15 mouse cellular contexts compared by ENCODE assay signal in the genomic region with DNA sequence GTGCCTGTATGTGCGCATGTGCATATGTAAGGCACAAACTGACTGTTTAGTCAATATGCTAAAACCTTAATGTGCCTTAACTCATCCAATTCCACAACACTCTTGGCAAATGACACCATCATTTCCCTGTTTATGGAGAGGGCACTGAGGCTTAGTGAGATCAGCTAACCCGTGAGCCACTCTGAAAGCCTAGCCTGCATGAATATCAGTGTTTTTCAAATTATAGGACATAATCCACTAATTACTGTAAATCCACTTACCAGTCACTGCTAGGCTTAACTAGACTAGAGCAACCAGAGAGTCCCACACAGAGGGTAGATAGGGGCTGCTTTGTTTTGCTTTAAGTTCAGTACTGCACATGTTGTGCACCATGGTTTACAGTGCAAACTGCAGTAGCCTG.
DNase-seq lines count a peak whose midpoint lies in the region; ATAC-seq lines count a peak whose summit lies in the region.
"Had no signal": no experiment of that assay in that cellular context is flagged by ENCODE, and none has a peak within 500 bp of the region (broad histone marks: within the 10 kb centered on the region; RNA-seq: fewer than 3 reads in every experiment).

No protein-coding gene starts in this region.

- peaks cover 18% of the 10 kb centered on the region for H3K4me1 ChIP-seq in hindbrain, embryonic 13.5 days (replicated peaks)
- H3K4me1 ChIP-seq in hindbrain, embryonic 12.5 days, result peaks cover 14% of the 10 kb centered on the region; the same call in 1 of the 2 replicates
- H3K4me1 ChIP-seq in brown adipose tissue, adult 24 weeks (ENCODE audit: control insufficient read depth, insufficient read depth, insufficient read length, low read length), result peaks cover 16% of the 10 kb centered on the region
- H3K4me1 ChIP-seq in midbrain, embryonic 13.5 days (replicated peaks), result peaks cover 30% of the 10 kb centered on the region

- H3K4me3 ChIP-seq in hindbrain, embryonic 13.5 days, result no peak overlapping the region
- no peak overlapping the region for H3K4me3 ChIP-seq in hindbrain, embryonic 12.5 days
- H3K4me3 ChIP-seq in brown adipose tissue, adult 24 weeks (ENCODE audit: insufficient read depth, low read depth, low read length), result no peak overlapping the region
- no peak overlapping the region for H3K4me3 ChIP-seq in midbrain, embryonic 13.5 days (replicated peaks)
- H3K4me3 ChIP-seq: left cerebral cortex, adult 2 months; myocyte had no signal

- no peak overlapping the region for H3K9ac ChIP-seq in hindbrain, embryonic 13.5 days
- no peak overlapping the region for H3K9ac ChIP-seq in hindbrain, embryonic 12.5 days
- no peak overlapping the region for H3K9ac ChIP-seq in midbrain, embryonic 13.5 days (replicated peaks)
- H3K9ac ChIP-seq: liver, embryonic 14.5 days had no signal

- no peak for ATAC-seq in hindbrain, embryonic 13.5 days (ENCODE audit: low FRiP score)
- no peak for ATAC-seq in hindbrain, embryonic 12.5 days (ENCODE audit: low FRiP score)
- no peak for ATAC-seq in midbrain, embryonic 13.5 days

- H3K9me3 ChIP-seq in hindbrain, embryonic 13.5 days, result no peaks in the 10 kb centered on the region
- H3K9me3 ChIP-seq in hindbrain, embryonic 12.5 days (replicated peaks), result no peaks in the 10 kb centered on the region
- H3K9me3 ChIP-seq in midbrain, embryonic 13.5 days, result no peaks in the 10 kb centered on the region

- peak; percentile 66 for DNase-seq in heart, adult 11 months
- no peak for DNase-seq in heart, adult 8-10 months (ENCODE audit: low spot score)
- DNase-seq in frontal cortex, postnatal 10 days (ENCODE audit: low spot score in 2 of 2), result no peak
- DNase-seq in neural tube, embryonic 10.5 days (ENCODE audit: extremely low spot score, low spot score), result no peak
- DNase-seq: adrenal gland, adult 2 months; cerebellum, adult 11 months; kidney, adult 18-20 months; thymus, postnatal 14 days had no signal

- 85% methylated on average over 2 of the region's 2 CpGs for WGBS in hindbrain, embryonic 13.5 days
- WGBS in hindbrain, embryonic 12.5 days, result 83% methylated on average over 2 of the region's 2 CpGs
- 53% methylated on average over 2 of the region's 2 CpGs for WGBS in midbrain, embryonic 13.5 days

- H3K4me2 ChIP-seq in hindbrain, embryonic 13.5 days, result no peak overlapping the region
- H3K4me2 ChIP-seq in hindbrain, embryonic 12.5 days (replicated peaks), result no peak overlapping the region
- no peak overlapping the region for H3K4me2 ChIP-seq in midbrain, embryonic 13.5 days (replicated peaks)

- no peaks in the 10 kb centered on the region for H3K36me3 ChIP-seq in hindbrain, embryonic 13.5 days
- H3K36me3 ChIP-seq in hindbrain, embryonic 12.5 days, result no peaks in the 10 kb centered on the region
- H3K36me3 ChIP-seq in midbrain, embryonic 13.5 days, result no peaks in the 10 kb centered on the region

- H3K27me3 ChIP-seq in hindbrain, embryonic 13.5 days, result no peaks in the 10 kb centered on the region
- no peaks in the 10 kb centered on the region for H3K27me3 ChIP-seq in hindbrain, embryonic 12.5 days
- no peaks in the 10 kb centered on the region for H3K27me3 ChIP-seq in midbrain, embryonic 13.5 days

- H3K27ac ChIP-seq in hindbrain, embryonic 13.5 days, result 0 out of 2 replicates have a peak overlapping the region, but pooled peaks have one; percentile 18
- no peak overlapping the region for H3K27ac ChIP-seq in hindbrain, embryonic 12.5 days
- peak overlapping the region; percentile 72; the same call in 1 of the 2 replicates for H3K27ac ChIP-seq in brown adipose tissue, adult 24 weeks (replicated peaks; ENCODE audit: low read depth, low read length)
- H3K27ac ChIP-seq in midbrain, embryonic 13.5 days, result peak overlapping the region; percentile 37; the same call in 1 of the 2 replicates
- H3K27ac ChIP-seq: left cerebral cortex, adult 2 months; liver, embryonic 14.5 days had no signal
